Mouse (Mus musculus): ENCODE data around the gene Btnl10.

Btnl10 gene

GRCm38 (mm10) chr11:58918759-58919158, 1.1 kb downstream of the Btnl10 start:
- Histone ChIP-seq H3K36me3 (ENCODE audit: control insufficient read depth, insufficient read depth, low read length, poor library complexity, severe bottlenecking) (no peaks in the 10 kb centered on the region), H3K27me3 (ENCODE audit: control insufficient read depth, insufficient read depth, low read length, poor library complexity, severe bottlenecking) (no peaks in the 10 kb centered on the region)
- no peak for DNase-seq (ENCODE audit: low read depth, low spot score)

DNA sequence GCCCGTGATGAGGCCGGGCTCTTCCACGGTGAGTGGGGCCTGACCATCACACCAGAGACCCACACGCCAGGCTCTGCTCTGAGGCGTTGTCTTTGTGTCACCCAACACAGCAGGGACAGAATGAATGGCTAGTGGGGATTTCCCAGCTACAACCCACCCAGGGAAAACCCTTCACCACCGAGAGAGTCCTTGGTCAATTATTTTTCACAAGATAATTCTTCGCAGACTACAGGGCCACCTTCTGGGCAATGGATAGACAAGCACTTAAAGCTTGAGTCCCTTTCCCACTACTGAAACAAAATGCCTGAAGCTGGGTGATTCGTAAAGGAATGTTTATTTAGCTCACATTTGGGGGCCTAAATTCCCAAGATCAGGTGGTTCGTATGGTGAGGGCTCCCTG, 4.7 kb downstream of the Btnl10 start:
- no peaks in the 10 kb centered on the region for H3K36me3 ChIP-seq (ENCODE audit: control insufficient read depth, insufficient read depth, low read length, poor library complexity, severe bottlenecking)
- DNase-seq (ENCODE audit: low read depth, low spot score), result no peak
- H3K27me3 ChIP-seq (ENCODE audit: control insufficient read depth, insufficient read depth, low read length, poor library complexity, severe bottlenecking), result no peaks in the 10 kb centered on the region

GRCm38 (mm10) chr11:58926651-58927050, 8.9 kb downstream of the Btnl10 start:
- DNase-seq (ENCODE audit: low read depth, low spot score), result no peak
- H3K36me3 ChIP-seq (ENCODE audit: control insufficient read depth, insufficient read depth, low read length, poor library complexity, severe bottlenecking), result no peaks in the 10 kb centered on the region
- H3K27me3 ChIP-seq (ENCODE audit: control insufficient read depth, insufficient read depth, low read length, poor library complexity, severe bottlenecking), result no peaks in the 10 kb centered on the region

DNA sequence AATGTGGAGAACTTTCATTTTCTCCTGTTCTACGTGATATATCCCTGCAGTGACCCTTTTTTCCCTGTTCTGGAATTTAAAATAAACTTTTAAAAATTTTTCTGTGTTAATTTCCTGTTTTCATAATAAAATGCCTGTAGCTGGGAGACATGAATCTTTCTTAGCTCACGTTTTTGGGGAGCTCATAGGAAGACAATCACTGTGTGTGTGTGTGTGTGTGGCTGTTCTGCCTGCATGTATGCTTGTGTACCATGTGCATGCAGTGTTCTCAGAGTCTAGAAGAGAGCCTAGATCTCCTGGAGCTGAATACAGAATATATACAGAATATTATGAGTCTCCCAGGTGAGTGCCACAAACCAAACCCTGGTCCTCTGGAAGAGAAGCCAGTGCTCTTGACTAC, 9.3 kb downstream of the Btnl10 start:
- no peak for DNase-seq (ENCODE audit: low read depth, low spot score)
- Histone ChIP-seq H3K36me3 (ENCODE audit: control insufficient read depth, insufficient read depth, low read length, poor library complexity, severe bottlenecking) (no peaks in the 10 kb centered on the region), H3K27me3 (ENCODE audit: control insufficient read depth, insufficient read depth, low read length, poor library complexity, severe bottlenecking) (no peaks in the 10 kb centered on the region)

DNA sequence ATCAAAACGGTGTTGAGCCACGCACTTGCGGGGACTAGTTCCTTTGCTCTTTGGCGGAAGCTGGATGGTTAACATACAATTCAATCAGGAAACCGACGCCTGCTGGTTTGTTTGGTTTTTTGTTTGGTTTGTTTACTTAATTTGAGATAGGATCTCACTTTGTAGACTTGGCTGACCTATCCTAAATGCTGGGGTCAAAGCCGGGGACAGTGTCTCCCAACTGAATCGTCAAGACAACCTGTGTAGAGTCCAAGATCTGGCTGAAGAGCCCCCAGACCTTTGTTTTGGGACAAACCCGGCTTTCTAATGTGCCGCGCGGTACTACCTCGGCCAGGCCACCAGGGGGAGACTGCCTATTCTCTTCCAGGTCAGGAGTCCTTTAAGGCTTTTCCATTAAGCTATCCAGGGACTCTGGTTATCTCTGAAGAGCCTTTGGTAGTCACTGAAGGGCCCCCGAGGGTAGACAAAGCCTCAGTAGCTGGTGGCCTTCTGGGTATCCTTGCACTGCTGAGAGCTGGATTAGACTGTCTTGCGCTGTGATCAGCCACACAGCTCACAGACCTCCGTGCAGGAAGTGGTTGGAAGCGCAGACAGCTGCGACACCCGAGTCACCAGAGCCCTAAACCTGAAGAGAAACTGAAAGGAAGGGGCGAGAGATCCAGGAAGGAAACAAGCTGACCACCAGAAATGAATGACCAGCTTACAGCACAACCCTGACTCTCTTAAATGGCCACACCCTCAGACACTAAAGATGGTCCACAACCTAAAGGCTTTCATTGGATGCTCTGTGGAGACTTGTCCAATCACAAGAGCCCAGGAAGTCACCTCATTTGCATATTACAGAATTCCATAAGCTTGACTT, 10.3 kb downstream of the Btnl10 start:
- DNase-seq (ENCODE audit: low read depth, low spot score), result peak; percentile 85
- H3K27me3 ChIP-seq (ENCODE audit: control insufficient read depth, insufficient read depth, low read length, poor library complexity, severe bottlenecking), result no peaks in the 10 kb centered on the region
- H3K36me3 ChIP-seq (ENCODE audit: control insufficient read depth, insufficient read depth, low read length, poor library complexity, severe bottlenecking), result 0 out of 2 replicates have a peak, but pooled peaks cover 2% of the 10 kb centered on the region

GRCm38 (mm10) chr11:58929055-58929454, 11.3 kb downstream of the Btnl10 start:
- no peaks in the 10 kb centered on the region for H3K27me3 ChIP-seq (ENCODE audit: control insufficient read depth, insufficient read depth, low read length, poor library complexity, severe bottlenecking)
- peaks cover 3% of the 10 kb centered on the region; the same call in 1 of the 2 replicates for H3K36me3 ChIP-seq (ENCODE audit: control insufficient read depth, insufficient read depth, low read length, poor library complexity, severe bottlenecking)
- no peak for DNase-seq (ENCODE audit: low read depth, low spot score)

- DNase-seq (ENCODE audit: low read depth, low spot score), result no peak
- Histone ChIP-seq H3K36me3 (ENCODE audit: control insufficient read depth, insufficient read depth, low read length, poor library complexity, severe bottlenecking) (peaks cover 4% of the 10 kb centered on the region; the same call in 1 of the 2 replicates), H3K27me3 (ENCODE audit: control insufficient read depth, insufficient read depth, low read length, poor library complexity, severe bottlenecking) (no peaks in the 10 kb centered on the region)
Measured at GRCm38 (mm10) chr11:58929641-58930040, 11.9 kb downstream of the Btnl10 start.

GRCm38 (mm10) chr11:58930254-58930653, 12.5 kb downstream of the Btnl10 start:
- Histone ChIP-seq H3K27me3 (ENCODE audit: control insufficient read depth, insufficient read depth, low read length, poor library complexity, severe bottlenecking) (no peaks in the 10 kb centered on the region), H3K36me3 (ENCODE audit: control insufficient read depth, insufficient read depth, low read length, poor library complexity, severe bottlenecking) (peaks cover 4% of the 10 kb centered on the region; the same call in 1 of the 2 replicates)
- no peak for DNase-seq (ENCODE audit: low read depth, low spot score)

- DNase-seq (ENCODE audit: low read depth, low spot score), result peak; percentile 58
- no peaks in the 10 kb centered on the region for H3K27me3 ChIP-seq (ENCODE audit: control insufficient read depth, insufficient read depth, low read length, poor library complexity, severe bottlenecking)
- H3K36me3 ChIP-seq (ENCODE audit: control insufficient read depth, insufficient read depth, low read length, poor library complexity, severe bottlenecking), result peaks cover 4% of the 10 kb centered on the region; the same call in 1 of the 2 replicates
Measured at GRCm38 (mm10) chr11:58931576-58931975, 13.9 kb downstream of the Btnl10 start.

GRCm38 (mm10) chr11:58937909-58938308, 20.2 kb downstream of the Btnl10 start:
- no peak for DNase-seq (ENCODE audit: low read depth, low spot score)
- Histone ChIP-seq H3K36me3 (ENCODE audit: control insufficient read depth, insufficient read depth, low read length, poor library complexity, severe bottlenecking) (peaks cover 2% of the 10 kb centered on the region; the same call in 1 of the 2 replicates), H3K27me3 (ENCODE audit: control insufficient read depth, insufficient read depth, low read length, poor library complexity, severe bottlenecking) (no peaks in the 10 kb centered on the region)

DNA sequence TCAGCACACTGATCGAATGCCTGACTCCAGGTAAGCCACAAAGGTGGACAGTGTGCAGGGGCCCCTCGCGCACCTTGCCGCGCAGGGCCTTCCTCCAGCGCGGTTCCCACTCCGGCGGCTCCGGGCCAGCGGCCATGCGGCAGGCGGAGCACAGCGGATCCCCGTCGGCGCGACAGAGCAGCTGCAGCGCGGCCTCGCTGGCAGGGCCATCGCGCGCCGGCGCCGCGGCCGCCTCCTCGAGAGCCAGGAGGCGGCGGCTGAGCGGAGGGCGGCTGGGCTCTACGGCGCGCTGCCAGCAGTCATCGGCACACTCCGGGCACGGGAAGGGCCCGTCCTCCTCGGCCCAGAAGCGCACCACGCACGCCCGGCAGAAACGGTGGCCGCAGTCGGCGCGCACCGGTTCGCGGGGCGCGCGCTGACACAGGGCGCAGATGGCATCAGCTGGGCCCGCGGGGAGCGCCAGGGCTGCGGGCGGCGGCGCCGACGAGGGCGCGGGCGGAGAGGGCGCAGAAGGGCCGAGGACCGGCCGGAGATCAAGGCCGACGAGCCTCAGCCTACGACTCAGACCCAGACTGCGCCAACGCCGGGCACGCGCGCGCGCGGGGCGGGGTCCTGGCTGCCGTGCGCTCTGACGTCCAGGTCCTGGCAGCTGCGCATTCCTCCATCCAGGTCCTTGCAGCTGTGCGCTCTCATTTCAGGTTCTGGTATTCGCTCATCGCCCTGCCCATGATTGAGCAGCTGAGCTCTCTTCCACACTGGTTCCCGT, 20.8 kb downstream of the Btnl10 start, which contains the start of gene Rnf187:
Rnf187 (minus strand) TSS at position 595 of the 766 bp plus-strand sequence.
- DNase-seq (ENCODE audit: low read depth, low spot score), result peak; percentile 94
- peaks cover 2% of the 10 kb centered on the region; the same call in 1 of the 2 replicates for H3K36me3 ChIP-seq (ENCODE audit: control insufficient read depth, insufficient read depth, low read length, poor library complexity, severe bottlenecking)
- H3K27me3 ChIP-seq (ENCODE audit: control insufficient read depth, insufficient read depth, low read length, poor library complexity, severe bottlenecking), result no peaks in the 10 kb centered on the region

DNA sequence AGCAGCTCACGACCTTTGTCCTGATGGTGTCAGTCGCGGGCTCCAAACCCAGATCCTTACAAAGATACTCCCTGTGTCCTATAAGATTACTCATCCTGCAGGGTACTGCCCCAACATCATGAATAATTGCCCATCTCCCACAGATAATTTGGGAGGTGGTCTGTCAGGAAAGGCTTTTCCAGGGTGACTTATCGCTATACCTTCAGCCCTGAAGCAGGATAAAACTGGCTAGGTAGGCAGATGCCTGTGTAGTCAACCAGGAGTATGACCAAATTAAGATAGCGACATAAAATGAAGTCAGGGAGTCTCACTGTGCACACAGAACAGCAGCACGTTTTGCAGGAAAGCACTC, 21.4 kb downstream of the Btnl10 start:
- no peak for DNase-seq (ENCODE audit: low read depth, low spot score)
- Histone ChIP-seq H3K27me3 (ENCODE audit: control insufficient read depth, insufficient read depth, low read length, poor library complexity, severe bottlenecking) (no peaks in the 10 kb centered on the region), H3K36me3 (ENCODE audit: control insufficient read depth, insufficient read depth, low read length, poor library complexity, severe bottlenecking) (peaks cover under 1% of the 10 kb centered on the region; the same call in 1 of the 2 replicates)

DNA sequence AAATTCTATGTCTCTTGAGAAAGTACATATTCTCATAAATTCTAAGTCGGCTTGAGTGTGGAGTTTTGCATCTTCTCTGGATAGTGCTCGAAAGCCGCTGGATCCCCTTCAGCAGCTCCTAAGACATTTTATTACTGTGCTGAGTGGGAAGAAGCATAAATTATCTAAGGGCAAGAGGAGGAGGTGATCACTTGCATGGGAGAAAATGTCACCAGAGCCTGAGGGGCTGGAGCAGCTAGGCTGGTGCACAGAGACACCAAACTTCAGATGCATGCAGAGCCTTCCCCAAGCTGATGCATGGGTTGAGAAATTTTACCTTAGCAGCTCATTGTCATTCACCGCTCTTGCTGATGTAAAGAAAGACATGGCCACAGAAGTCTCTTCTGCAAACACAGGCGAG, 26.4 kb downstream of the Btnl10 start:
- DNase-seq (ENCODE audit: low read depth, low spot score), result no peak
- Histone ChIP-seq H3K36me3 (ENCODE audit: control insufficient read depth, insufficient read depth, low read length, poor library complexity, severe bottlenecking) (no peaks in the 10 kb centered on the region), H3K27me3 (ENCODE audit: control insufficient read depth, insufficient read depth, low read length, poor library complexity, severe bottlenecking) (no peaks in the 10 kb centered on the region)

- H3K36me3 ChIP-seq (ENCODE audit: control insufficient read depth, insufficient read depth, low read length, poor library complexity, severe bottlenecking), result no peaks in the 10 kb centered on the region
- DNase-seq (ENCODE audit: low read depth, low spot score), result no peak
- H3K27me3 ChIP-seq (ENCODE audit: control insufficient read depth, insufficient read depth, low read length, poor library complexity, severe bottlenecking), result no peaks in the 10 kb centered on the region
Measured at GRCm38 (mm10) chr11:58947306-58947705, 29.6 kb downstream of the Btnl10 start.

All from splenic B cell, adult 2 months (primary cell).